Mouse (Mus musculus) adrenal gland, postnatal 14 days (tissue): ENCODE data around the gene Clstn3. TPM values are rescaled to one million over a fixed set of nuclear protein-coding genes. Genes with fewer than 3 reads are reported as not detected.
A peak's percentile ranks its signal among the peaks of the same experiment; 100 is the strongest.

Experiments used
- DNase-seq: peaks from one replicate; pipeline ENCODE4 v3.0.0; 2021; ENCODE audit warnings: mixed read lengths
- total RNA-seq: library from RNA; stranded (reverse); gene quantifications from 2 replicates; pipeline ENCODE4 v1.2.3, GENCODE M21; 2021

Gene Clstn3
- total RNA-seq, 1 experiment from 2014 or later, result 118 TPM

DNA sequence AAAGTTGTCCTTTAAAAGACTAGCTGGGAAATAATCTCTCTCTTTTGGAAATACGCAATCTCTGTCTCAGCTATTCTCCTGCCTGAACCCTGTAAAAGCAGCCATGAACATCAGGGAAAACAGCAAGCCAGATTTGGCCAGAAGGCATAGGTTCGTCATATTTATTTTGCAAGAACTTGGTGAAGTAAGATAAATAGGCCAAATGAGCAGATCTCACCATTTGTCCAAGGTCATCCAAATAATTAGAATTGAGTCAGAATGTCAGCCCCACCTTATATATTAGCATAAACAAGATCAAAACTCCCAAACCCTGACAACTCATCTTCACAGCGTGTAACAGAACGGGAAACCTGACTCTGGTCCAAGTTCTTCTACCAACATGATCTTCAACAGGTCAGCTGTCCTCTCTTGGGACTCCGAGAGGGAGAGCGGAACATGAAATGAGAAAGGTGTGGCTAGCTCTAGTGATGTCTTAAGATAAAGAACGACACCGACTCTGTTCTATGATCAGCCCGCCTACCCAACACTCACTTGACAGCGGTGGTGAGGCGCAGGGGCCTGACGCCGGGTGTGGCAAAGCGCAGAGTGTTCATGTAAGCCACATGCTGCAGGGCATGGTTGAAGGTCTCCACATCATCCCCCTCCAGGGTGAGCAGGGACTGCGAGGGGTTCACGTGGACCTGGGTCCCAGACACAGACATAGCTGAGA is 15.5 kb downstream of the Clstn3 start:
- no peak for DNase-seq

DNA sequence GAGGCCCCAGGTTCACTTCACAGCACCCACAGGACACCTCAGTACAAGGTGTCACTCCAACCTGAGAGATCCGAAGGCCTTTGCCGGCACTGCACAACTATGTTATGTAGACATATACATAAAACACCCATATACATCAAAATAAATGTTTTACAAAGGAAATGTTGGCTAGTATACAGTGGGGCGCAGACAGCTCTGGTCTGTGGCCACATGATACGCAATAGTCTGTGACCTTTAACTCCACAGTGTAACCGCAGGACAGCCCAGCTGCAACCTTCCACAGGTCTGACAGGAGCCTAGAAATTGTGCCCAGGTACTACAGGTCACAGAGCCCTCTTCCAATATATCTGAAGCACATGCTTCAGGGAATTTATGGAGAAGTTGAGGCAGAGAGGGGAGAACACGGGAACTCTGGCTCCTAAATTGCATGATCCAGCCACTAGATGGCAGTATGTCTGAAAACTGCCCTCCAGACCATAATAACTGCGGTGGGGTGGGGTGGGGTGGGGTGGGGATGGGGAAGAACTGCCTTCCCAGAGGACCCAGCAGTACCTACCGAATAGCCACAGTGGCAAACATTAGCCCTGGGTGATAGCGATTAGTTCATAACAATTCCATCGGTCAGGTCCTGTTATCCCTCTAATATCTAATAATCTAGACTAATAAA is 16.3 kb downstream of the Clstn3 start:
- DNase-seq, result no peak

GRCm38 (mm10) chr6:124447356-124447755 is 17.2 kb downstream of the Clstn3 start:
- DNase-seq, result no peak

DNA sequence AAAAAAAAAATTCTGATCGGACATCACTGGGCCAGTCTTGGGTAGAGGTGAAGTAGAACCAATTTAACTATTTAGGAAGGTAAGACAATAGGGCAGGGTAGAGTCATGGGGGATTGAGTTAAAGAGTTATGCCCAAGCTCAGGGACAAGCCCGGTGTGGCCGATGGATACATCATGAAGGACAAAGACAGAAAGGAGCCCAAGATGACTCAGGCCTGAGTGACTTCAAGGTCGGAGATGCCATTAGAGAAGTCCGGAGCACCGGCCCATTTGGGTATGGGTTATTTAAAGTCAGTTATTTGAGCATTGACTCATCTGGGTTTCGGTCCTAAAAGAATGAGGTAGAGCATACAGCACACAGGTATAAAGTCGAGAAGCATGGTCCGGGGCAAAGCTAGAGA is 18.1 kb downstream of the Clstn3 start:
- DNase-seq, result no peak

DNA sequence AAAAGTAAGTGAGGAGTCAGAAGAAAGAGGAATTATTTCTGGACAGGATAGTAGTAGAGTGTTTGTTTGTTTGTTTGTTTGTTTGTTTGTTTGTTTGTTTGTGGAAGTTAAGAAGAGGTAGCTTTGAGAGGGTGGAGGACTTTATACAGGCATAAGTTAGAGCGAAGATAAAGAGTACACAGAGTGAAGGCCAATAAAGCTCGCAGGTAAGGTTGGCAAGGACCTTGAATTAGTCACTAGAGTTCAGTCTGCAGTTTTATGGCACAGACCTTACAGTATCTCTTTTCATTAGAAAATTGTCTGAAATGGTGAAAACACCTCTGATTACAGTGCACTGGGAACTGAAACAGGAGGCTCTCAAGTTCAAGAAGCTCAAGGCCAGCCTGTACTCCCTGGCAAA is 18.6 kb downstream of the Clstn3 start:
- no peak for DNase-seq

DNA sequence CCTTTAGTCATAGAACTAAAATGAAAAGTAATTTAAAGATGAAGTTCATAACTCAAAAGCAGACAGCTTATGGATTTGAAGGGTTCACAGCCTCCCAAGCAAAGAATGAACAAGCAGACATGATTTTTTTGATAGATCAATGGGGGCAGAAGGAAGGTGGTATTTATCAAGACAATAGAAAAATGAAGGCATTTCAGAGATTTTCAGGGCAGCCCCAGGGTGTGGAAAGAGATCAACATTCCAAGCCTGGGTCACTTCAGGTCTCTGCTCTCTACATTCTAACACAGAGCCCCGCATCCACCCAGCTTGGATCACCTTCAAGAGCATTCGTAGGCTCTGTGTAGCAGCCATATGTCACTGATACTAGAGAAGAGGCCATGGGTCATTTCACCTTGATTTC is 21.3 kb downstream of the Clstn3 start:
- no peak for DNase-seq

DNA sequence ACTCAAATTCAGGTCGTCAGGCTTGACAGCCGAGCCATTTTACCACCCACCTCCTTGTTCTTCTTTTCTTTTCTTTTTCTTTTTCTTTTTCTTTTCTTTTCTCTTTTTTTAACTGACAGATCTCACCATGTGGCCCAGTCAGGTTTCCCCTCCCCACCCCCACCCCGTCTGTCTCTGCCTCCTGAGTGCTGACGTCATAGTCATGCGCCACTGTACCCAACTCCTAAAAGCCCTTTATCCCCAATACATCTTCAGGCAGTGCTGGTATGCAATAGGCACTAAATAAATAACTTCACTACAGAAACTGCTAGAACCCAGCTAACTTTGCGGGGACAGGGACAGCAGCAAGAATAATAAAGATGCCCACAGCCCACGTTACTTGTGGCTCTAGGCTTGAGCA is 28.3 kb downstream of the Clstn3 start:
- DNase-seq, result no peak

DNA sequence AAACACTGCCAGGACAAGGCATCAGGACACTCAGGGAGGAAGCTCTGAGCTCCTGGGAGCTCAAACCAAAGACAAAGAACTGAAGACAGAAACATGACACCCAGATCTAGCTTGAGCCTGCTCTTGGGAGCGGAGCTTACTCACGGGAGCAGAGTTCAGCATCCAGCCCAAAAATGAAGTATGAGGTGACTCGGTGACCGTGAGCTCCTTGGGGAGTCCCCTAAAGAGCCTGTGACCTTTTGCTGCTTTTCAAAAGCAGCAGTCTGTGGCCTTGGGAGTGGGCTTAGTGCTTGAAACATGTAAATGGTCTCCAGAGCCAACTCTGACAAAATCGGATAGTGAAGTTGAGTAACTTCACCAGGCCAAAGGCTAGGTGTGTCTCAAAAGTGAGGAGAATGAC is 29.4 kb downstream of the Clstn3 start:
- DNase-seq, result peak; percentile 62

DNA sequence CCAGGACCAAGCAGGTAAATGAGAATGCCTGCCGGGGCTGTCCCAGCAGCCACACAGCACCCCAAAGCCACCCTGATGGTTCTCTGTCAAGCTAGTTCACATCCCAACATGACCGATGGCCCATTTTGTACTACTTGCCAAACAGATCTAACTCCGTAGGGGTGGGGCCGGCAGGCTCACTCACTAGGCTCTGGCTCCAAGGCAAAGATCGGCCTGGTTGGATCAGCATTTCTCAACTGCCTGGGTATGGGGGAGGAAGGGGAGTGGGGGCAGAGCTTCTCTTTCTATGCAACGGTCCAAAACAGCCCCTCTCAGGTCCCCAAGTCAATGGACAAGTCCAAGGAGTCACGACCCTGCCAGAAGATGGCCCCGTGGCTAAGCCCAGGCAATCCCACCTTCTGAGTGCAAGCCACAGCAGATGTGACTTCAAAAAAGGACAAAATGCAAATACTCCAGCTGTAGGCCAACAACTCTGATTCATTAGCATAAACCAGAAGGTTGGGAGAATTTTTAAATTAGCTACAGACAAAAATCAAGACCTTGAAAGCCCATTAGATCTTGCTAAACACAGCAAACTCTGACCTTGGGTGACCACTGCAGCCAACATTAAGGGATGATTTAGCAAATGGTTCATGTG is 30.8 kb downstream of the Clstn3 start:
- DNase-seq, result peak; percentile 60

DNA sequence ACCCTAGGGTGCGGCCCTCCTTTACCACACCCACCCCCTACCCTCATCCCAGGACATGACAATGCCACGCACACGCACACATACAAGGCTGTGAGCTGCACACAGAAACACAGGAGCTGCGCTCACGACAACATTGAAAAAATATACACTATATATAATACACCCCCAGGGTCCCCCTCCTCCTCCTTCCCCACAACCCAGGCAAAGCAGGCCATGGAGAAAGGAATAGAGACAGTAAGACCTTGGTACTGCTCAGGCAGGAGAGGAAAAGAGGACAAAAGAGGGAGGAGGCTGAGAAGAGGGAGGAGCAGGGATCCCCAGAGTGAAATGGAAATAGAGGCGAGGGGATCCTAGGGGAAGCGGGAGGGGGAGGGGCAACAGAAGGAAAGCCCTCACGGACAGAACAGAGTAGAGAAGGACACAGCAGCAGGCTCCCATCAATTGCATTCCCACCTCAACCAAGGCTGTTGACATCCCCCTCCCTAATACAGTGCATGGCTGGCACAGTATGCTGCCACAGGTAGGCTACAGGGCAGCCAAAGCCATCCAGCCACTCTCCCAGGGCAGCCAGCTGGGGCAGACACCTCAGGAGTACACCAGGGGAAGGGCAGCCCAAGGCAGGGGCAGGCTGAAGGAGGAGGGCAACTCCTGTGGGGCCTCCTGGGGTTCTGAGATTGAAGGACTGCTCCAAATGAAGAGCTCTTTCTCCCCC is 33.7 kb downstream of the Clstn3 start:
- DNase-seq, result peak; percentile 35

DNA sequence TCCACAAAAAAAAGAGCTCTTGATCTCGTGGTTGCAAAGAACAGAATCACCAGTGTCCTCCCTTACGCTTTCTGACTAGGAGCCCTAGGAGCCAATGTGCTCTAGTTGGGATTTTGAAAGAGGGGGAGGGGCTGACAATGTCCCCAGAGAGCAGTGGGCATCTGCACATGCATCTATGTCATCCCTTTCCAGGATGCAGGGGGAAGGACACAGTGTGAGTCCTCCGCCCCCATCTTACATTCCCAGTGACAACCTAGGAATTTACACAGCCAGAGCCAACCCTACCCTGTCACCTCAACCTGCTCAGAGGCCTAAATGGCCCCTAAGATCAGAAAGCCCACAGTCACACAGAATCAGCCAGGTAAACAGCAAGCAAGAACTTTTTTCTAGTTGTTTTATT is 34.2 kb downstream of the Clstn3 start:
- peak; percentile 7 for DNase-seq

DNA sequence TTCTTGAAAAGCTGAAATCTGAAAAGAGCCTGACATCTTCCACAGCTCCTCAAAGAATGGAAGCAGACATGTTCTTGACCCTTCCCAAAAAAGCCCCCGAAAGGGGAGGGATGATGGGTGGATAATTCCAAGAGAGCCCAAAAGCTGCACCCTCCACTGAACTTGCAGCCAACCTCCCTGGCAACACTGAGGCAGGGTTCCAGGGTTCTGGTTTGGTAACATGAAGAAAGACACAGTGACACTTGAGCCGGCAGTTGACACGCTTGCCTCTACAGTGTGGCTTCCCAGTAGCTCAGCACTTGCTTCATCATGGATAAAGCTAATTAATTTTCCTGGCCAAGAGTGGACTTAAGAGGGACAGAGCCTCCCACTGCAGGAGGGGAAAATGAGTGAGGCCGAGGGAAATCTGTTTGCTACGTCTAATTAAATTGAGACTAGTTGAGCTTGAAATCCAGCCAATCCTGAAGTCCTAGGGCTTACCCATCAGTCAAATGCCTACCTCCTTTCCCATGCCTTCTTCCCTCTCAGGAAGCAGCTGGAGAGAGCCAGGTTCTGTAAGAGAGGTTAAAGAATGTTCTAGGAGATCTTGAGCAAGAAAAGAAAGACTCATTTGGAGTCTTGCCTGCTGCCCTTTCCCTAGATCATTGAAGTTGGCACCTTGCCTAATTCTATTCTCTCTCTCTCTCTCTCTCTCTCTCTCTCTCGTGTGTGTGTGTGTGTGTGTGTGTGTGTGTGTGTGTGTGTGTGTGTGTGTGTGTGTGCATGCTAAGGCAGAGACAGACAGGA is 36.6 kb downstream of the Clstn3 start:
- DNase-seq, result peak; percentile 52

GRCm38 (mm10) chr6:124427289-124427688 is 37.3 kb downstream of the Clstn3 start:
- DNase-seq, result peak; percentile 3

GRCm38 (mm10) chr6:124426604-124427003 is 38.0 kb downstream of the Clstn3 start:
- DNase-seq, result peak; percentile 56

DNA sequence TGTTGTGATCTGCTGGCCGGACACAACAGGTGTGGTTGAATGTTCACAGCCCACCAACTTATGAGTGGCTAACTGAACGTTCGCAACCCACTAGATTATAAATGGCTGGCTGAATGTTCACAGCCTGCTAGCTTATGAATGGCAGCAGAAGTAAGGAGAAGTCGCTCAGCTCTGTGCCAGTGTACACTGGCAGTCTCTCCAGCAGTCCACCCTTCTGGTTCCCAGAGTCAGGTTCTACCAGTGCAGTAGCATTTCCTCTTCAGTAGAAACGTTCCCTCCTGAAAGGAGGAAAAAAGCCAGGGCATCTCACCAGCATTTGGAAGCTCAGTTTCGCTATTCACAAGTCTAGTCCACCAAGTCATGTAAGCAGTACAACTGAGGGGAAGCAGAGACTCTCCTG is 39.1 kb downstream of the Clstn3 start:
- DNase-seq, result no peak

DNA sequence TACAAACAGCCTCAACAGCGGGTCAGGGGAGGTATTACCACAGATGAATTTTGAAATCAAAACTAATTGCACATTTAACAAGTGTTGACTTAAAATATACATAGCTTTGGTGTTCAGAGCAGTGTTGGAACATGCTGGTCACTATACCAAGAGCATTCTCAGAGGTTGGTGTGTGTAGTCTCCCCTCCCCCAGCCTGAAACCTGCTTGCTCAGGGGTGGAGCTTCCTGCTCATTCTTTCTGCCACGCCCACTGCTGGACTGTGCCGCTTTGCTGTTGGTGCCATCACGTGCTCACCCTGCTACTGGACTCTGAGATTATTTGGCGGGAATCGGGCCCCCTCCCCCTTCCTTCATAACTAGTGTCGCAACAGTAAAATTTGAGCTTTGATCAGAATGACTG is 39.6 kb downstream of the Clstn3 start:
- peak; percentile 51 for DNase-seq

DNA sequence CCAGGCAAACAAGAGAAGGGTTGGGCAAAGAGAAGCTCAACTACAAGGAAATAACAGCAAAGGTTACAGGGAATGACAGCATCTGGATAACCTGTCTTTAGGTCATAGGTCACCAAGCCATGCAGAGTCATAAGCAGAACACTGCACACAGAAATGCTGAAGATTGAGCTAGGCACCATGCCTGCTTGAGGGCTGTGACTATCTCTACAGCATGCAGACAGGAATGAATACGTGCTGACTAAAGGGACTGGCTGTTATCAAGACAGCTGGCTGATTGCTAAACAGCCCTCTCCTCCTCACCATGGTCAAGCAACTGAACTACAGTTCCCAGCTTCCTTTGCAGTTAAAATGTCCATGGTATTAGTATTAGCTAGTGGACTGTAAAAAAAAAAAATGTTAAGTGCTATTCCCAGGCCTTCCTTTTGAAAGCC is 40.5 kb downstream of the Clstn3 start:
- peak; percentile 58 for DNase-seq

DNA sequence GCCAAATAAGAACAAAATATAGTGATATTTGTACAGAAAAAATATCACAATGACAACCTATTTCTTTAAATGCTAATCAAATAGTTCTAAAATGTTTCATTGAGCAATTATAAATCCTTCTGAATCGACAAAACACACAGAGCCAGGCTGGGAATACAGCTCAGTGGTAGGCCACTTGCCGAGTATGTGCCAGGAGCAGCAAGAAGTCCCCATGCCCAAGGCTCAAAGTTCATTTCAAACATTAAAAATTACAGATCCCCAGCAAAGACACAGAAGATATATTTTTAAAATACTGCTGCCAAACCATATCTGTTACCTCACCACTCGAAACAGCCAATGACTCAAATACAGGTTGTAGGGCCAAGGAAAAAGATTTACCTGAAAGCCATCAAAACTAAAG is 45.9 kb downstream of the Clstn3 start:
- DNase-seq, result no peak

DNA sequence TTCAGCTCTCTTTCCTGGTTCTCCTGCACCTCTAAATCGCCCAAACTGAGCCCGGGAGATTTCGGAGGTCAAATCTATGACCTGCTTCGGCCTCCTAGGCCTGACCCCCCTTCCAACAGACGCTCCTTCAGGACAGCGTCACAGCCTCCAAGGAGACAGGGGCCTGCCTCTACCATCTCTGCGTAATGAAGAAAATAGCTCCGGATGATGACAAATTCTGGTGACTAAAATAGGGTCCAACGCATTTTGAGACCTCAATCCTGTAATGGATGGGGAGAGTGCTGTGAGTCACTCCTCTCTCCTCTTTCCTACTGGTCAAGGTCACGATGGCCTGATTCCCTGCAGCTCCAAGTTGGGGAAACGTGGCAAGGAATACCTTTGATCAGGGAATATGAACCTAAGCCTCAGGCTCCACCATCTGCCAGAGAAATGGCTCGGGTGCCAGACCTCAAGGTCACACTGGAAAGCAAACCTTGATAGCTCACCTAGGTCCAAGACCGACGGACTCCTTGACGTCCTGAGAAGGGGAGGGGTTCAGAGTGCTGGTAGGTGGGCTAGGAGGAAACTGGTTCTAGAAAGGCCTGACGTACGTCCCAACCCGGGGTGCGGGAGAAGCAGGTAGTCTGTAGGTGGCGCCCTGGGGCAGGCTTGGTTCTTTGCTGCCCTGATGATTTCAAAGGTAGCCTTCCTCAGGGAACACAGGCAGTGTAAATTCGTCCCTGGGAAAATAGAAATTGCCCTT is 49.1 kb downstream of the Clstn3 start:
- peak; percentile 93 for DNase-seq

- DNase-seq, result peak; percentile 98
These were observed 49.7 kb downstream of the Clstn3 start, which contains the start of gene Pex5 for GRCm38 (mm10) chr6:124414927-124415325. Gene Pex5 (minus strand): TSS chr6:124415067.
